Mouse (Mus musculus) stomach, postnatal 0 days (tissue): Measurements from ENCODE around the gene Spry1.

Source experiments
- CTCF ChIP-seq: IDR thresholded peaks from 2 replicates; pipeline ENCODE4 v1.5.1; 2016; ENCODE audit warnings: antibody characterized with exemption, low read depth, mild to moderate bottlenecking, moderate library complexity
- EP300 ChIP-seq: optimal IDR thresholded peaks from 2 replicates; pipeline ENCODE3; 2016; ENCODE audit warnings: antibody characterized with exemption

GRCm38 (mm10) chr3:37639690-37640089 is at the start of gene Spry1:
- TF ChIP-seq CTCF (peak; percentile 47), EP300 (peak; percentile 86)
